Comparison of ENCODE assay signal across 8 mouse cellular contexts in the genomic region with DNA sequence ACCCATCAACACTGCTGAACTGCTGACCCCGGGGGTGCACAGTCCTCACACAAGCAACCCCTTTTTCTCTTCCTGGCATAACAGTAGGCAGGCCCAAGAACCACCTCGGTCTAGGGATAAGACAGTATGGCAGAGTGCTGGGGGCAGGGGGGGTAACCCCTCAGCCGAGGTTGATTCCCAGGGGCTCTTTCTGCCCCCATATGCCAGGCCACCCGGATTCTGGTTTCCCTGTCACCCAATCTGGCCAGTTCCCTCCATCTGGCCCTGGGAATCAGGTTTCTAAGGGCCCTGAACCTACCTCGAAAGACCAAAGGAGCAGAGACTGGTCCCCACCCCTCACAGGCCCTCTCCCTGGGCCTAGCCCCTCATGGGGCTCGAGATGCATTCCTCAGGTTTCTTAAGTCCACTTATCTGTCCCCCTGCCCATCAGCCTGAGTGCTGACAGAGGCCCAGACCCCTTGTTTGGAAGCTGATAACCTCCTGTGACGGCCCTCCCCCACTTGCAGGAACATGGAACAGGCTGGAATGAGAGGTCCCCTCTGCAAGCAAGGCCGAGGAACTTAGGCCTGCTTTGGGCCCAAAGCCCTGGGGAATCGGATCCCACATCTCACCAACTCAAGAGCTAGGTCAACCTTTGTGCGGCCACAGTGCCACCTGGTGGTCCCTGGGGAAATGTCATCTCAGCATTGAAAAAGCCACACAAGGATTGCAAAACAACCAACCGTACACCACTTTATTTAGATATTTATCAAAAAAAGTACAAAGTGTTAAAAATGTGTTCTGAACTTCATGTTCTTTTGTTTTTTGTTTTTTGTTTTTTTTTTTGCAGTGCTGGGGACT. TPM values are rescaled to one million over a fixed set of nuclear protein-coding genes. Genes with fewer than 3 reads are reported as not detected.
DNase-seq lines count a peak whose midpoint lies in the region; ATAC-seq lines count a peak whose summit lies in the region.

No protein-coding gene starts in this region.

- peak; percentile 92 for DNase-seq in 416B (ENCODE audit: low read depth)
- peak; percentile 90 for DNase-seq in R1 (ENCODE audit: low read depth, low spot score)
- peak; percentile 80 to 91 for DNase-seq in cerebellum, postnatal 4 days (ENCODE audit: low spot score in 2 of 2)
- DNase-seq in gastrocnemius, postnatal 36 days: peak; percentile 74 to 79
- DNase-seq in liver: peak; percentile 84
- peak; percentile 81 for DNase-seq in ovary, postnatal 14 days (ENCODE audit: low spot score)
- DNase-seq in thymus, postnatal 10 days (ENCODE audit: low spot score in 2 of 2): peak; percentile 77 to 90

- H3K4me3 ChIP-seq in kidney, embryonic 16.5 days (ENCODE audit: low read length): no peak overlapping the region

- H3K27me3 ChIP-seq in kidney, embryonic 16.5 days (ENCODE audit: insufficient read depth, low read length): peaks cover 41% of the 10 kb centered on the region

- no peaks in the 10 kb centered on the region for H3K9me3 ChIP-seq in kidney, embryonic 16.5 days (ENCODE audit: low read length)

- no peak for ATAC-seq in kidney, embryonic 16.5 days (ENCODE audit: low FRiP score, low TSS enrichment)

- intact Hi-C loops in gastrocnemius, postnatal 36 days (cut with DNase I): loop anchor here (2.0 to 5.0 kb wide), 2 partner anchors 172 to 525 kb away; no protein-coding TSS in a partner anchor

- H3K4me2 ChIP-seq in kidney, embryonic 16.5 days (replicated peaks; ENCODE audit: low read depth, low read length): no peak overlapping the region

- peaks cover 44% of the 10 kb centered on the region for H3K4me1 ChIP-seq in kidney, embryonic 16.5 days (ENCODE audit: insufficient read depth, low read length)

- 20% methylated on average over 11 of the region's 11 CpGs for WGBS in kidney, embryonic 16.5 days

- H3K27ac ChIP-seq in kidney, embryonic 16.5 days (ENCODE audit: low read length): 0 out of 2 replicates have a peak overlapping the region, but pooled peaks have one; percentile 29

- no peak overlapping the region for H3K9ac ChIP-seq in kidney, embryonic 16.5 days (replicated peaks; ENCODE audit: low read length)

- peaks cover 5% of the 10 kb centered on the region; the same call in 1 of the 2 replicates for H3K36me3 ChIP-seq in kidney, embryonic 16.5 days (ENCODE audit: insufficient read depth, low read length)

RNA-seq across cellular contexts. Expression of gene Npm3, which starts 2.1 kb away (rescaled TPM):
- total RNA-seq in gastrocnemius, postnatal 36 days (2021): 10 to 100 TPM; 10.6 to 12.0 TPM
- polyA plus RNA-seq in kidney, embryonic 16.5 days (2015; fragmentation: Nextera tagmentation; extraction: Ambion mirVana): 16.3 and 18.1 TPM in 2 replicates

RNA-seq across cellular contexts. Expression of gene Fgf8, which starts 4.5 kb away (rescaled TPM):
- total RNA-seq in gastrocnemius, postnatal 36 days (2021): not detected
- 13.0 and 15.5 TPM in 2 replicates for polyA plus RNA-seq in kidney, embryonic 16.5 days (2015; fragmentation: Nextera tagmentation; extraction: Ambion mirVana)

RNA-seq across cellular contexts. Expression of gene Mgea5, which starts 36.4 kb away (rescaled TPM):
- 10 to 100 TPM; 26.2 to 31.1 TPM for total RNA-seq in gastrocnemius, postnatal 36 days (2021)
- polyA plus RNA-seq in kidney, embryonic 16.5 days (2015; fragmentation: Nextera tagmentation; extraction: Ambion mirVana): 42.9 and 52.3 TPM in 2 replicates
